Mouse (Mus musculus): ENCODE data around the gene Arhgap33.

DNA sequence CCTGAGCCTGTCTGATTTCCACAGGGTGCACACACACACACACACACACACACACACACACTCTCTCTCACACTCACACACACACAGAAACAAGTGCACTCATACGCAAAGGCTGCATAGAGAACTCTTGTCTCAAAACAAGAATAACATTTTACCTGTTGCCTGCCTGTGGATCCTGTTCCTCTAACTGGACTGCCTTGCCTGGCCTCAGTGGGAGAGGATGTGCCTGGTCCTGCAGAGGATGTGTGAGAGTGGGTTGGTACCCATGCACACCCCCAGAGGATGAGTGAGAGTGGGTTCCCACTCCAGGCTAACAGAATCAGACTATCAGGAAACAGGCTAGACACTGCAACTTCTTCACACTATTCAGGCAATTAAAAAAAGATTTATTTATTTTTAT lies 15.7 kb upstream of the Arhgap33 start:
- TF ChIP-seq CTCF (IDR thresholded peaks at IDR 0.05; ENCODE audit: insufficient read depth, low read depth, low read length) (no peak), POLR2A (IDR thresholded peaks at IDR 0.05; ENCODE audit: insufficient read depth, low read depth, low read length) (no peak)

All from olfactory bulb, adult 2 months (tissue).